Comparison of ENCODE assay signal across 8 mouse cellular contexts in the genomic region with DNA sequence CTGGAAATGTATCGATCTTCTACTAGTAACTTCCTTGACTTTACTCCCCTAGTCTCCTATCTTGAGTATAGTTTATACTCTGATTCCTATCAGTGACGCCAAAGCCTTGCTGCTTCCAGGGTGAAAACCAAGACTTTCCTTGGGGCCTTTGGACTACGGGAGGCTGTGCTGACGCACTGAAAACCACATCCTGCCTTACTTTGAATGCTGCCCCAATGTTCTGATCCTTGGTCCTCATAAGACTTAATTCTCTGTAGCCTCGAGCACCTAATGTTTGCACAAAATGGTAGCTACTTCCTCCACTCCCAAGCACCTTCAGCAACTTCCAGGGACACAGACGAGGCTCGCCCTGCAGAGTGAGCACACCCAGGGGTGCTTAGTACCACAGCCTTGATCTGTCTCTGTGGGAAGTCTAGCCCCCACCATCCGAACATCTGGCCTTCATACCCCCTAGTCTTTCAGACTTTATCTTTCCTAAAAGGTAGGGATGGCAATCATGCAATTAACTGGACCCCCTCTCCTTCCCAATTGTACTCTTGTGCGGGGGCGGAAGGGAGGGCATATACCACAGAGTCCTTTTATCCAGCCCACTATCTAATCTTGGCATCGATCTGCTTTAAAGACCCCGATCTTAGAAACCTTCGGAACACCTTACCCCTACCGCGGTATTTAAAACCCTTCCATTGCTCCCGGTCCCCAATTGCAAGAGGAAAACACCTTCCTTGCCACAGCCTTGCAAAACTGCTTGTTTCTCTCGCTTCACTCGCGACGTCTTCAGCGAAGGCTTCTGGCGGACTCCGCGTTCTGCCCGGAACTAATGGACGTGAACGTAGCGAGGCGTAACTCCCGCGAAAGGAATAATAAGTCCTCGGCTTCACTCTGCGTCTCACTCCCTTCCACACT. TPM values are rescaled to one million over a fixed set of nuclear protein-coding genes. Genes with fewer than 3 reads are reported as not detected.
DNase-seq lines count a peak whose midpoint lies in the region; ATAC-seq and TF ChIP-seq lines count a peak whose summit lies in the region.

No protein-coding gene starts in this region.

- peaks cover 8 to 12% of the 10 kb centered on the region in 2 experiments for H3K4me1 ChIP-seq in MEL (ENCODE audit: control insufficient read depth in 1 of 2, insufficient read depth in 2 of 2, low read length in 2 of 2)
- peaks cover 16% of the 10 kb centered on the region for H3K4me1 ChIP-seq in heart, embryonic 16.5 days (ENCODE audit: control insufficient read depth, insufficient read depth, low read length)

- peak overlapping the region; percentile 71 to 98 for H3K4me3 ChIP-seq in MEL (ENCODE audit: control insufficient read depth in 1 of 2, insufficient read depth in 1 of 2, low read depth in 2 of 2, low read length in 2 of 2)
- H3K4me3 ChIP-seq in heart, embryonic 16.5 days (ENCODE audit: low read length): peak overlapping the region; percentile 94

- H3K9ac ChIP-seq in MEL (ENCODE audit: control insufficient read depth, low read depth, low read length, poor library complexity, severe bottlenecking): peak overlapping the region; percentile 71
- peak overlapping the region; percentile 94 for H3K9ac ChIP-seq in heart, embryonic 16.5 days (ENCODE audit: low read length)

- TF ChIP-seq POLR2A in MEL (IDR thresholded peaks at IDR 0.05; ENCODE audit: control insufficient read depth in 1 of 2, insufficient read depth in 1 of 2, low read depth in 1 of 2, low read length in 2 of 2, poor library complexity in 1 of 2): peak in 1 of 2 experiments; percentile 81; a peak in 2 of 4 replicates

- WGBS in heart, embryonic 16.5 days: 10% methylated on average over 33 of the region's 33 CpGs

- TF ChIP-seq RAD21 in MEL (IDR thresholded peaks at IDR 0.05; ENCODE audit: low read depth, low read length): no peak

- H3K27me3 ChIP-seq in MEL (ENCODE audit: control insufficient read depth in 1 of 2, insufficient read depth in 2 of 2, low read length in 2 of 2): no peaks in the 10 kb centered on the region
- H3K27me3 ChIP-seq in heart, embryonic 16.5 days (ENCODE audit: control insufficient read depth, insufficient read depth, low read length): no peaks in the 10 kb centered on the region

- DNase-seq in kidney, adult 9 months: peak; percentile 17
- DNase-seq in kidney, adult 11 months: no peak
- peak; percentile 45 for DNase-seq in MEL (ENCODE audit: low read depth, low spot score)
- DNase-seq in layer of hippocampus, postnatal 36 days: no peak
- no peak for DNase-seq in layer of hippocampus, adult 9-11 months
- DNase-seq in urinary bladder, postnatal 10 days (ENCODE audit: low spot score): no peak

- peaks cover 0 to 14% of the 10 kb centered on the region in 2 experiments; a peak in 3 of 4 replicates for H3K36me3 ChIP-seq in MEL (ENCODE audit: control insufficient read depth in 1 of 2, insufficient read depth in 2 of 2, low read length in 2 of 2)
- H3K36me3 ChIP-seq in heart, embryonic 16.5 days (ENCODE audit: control insufficient read depth, insufficient read depth): no peaks in the 10 kb centered on the region

- peak overlapping the region; percentile 49 for H3K27ac ChIP-seq in MEL (ENCODE audit: control insufficient read depth, low read depth, low read length)
- peak overlapping the region; percentile 81 for H3K27ac ChIP-seq in heart, embryonic 16.5 days (ENCODE audit: low read length)

- H3K79me2 ChIP-seq in MEL (ENCODE audit: control insufficient read depth, insufficient read depth, low read length, poor library complexity): peaks cover 39% of the 10 kb centered on the region

- H3K9me3 ChIP-seq in MEL (replicated peaks; ENCODE audit: insufficient read depth, low read length): no peaks in the 10 kb centered on the region
- H3K9me3 ChIP-seq in heart, embryonic 16.5 days (replicated peaks; ENCODE audit: control insufficient read depth, low read length): no peaks in the 10 kb centered on the region

- ATAC-seq in heart, embryonic 16.5 days (replicated peaks; ENCODE audit: extremely low read depth, insufficient read depth, low FRiP score): 0 out of 2 replicates have a peak, but pooled peaks have one; percentile 1
- ATAC-seq in megakaryocyte progenitor cell, adult 5-6 weeks (replicated peaks; ENCODE audit: poor library complexity): 0 out of 2 replicates have a peak, but pooled peaks have one; percentile 5

- TF ChIP-seq EP300 in MEL (IDR thresholded peaks at IDR 0.05; ENCODE audit: low read depth in 1 of 2, low read length in 2 of 2): no peak

- H3K4me2 ChIP-seq in heart, embryonic 16.5 days (ENCODE audit: low read depth, low read length): peak overlapping the region; percentile 96

- TF ChIP-seq CTCF in MEL (IDR thresholded peaks at IDR 0.05 in 2 of 3, conservative IDR thresholded peaks at IDR 0.05 in 1 of 3; ENCODE audit: control insufficient read depth in 1 of 3, insufficient read depth in 1 of 3, low read depth in 2 of 3, low read length in 3 of 3, poor library complexity in 1 of 3, severe bottlenecking in 1 of 3): no peak

TF ChIP-seq in MEL, 35 proteins besides CTCF, POLR2A, EP300 and RAD21:
- TF ChIP-seq ZKSCAN1 (IDR thresholded peaks at IDR 0.05; ENCODE audit: low read depth, low read length) (no peak), CHD1 (IDR thresholded peaks at IDR 0.05; ENCODE audit: low read depth, low read length) (no peak), GATA1 (IDR thresholded peaks at IDR 0.05; ENCODE audit: low read depth, low read length) (peak; percentile 64)

RNA-seq across cellular contexts. Expression of a gene that starts 0.8 kb away (rescaled TPM):
- total RNA-seq in MEL (2012; rRNA removed): 8.2 and 8.7 TPM in 2 replicates
- 1 to 10 TPM in 1 of 2 experiments, not detected in 1; 5.6 TPM for polyA plus RNA-seq in MEL (2012; ENCODE audit: insufficient read depth in 1 of 2, insufficient read length in 2 of 2, low read depth in 1 of 2, low replicate concordance in 2 of 2, missing spikeins in 1 of 2)
- polyA plus RNA-seq in heart, embryonic 16.5 days (2015; fragmentation: Nextera tagmentation; extraction: Ambion mirVana): 0.87 and 1.0 TPM in 2 replicates
- 4.2 and 4.7 TPM in 2 replicates for total RNA-seq in megakaryocyte progenitor cell, adult 5-6 weeks (2015)
- total RNA-seq in megakaryocyte progenitor cell, adult 5-6 weeks (2017): 3.3 and 3.9 TPM in 2 replicates
- 10 to 100 TPM; 18.2 to 18.7 TPM for total RNA-seq in layer of hippocampus, postnatal 36 days (2021)

Comparison
In these comparisons a context has a peak if more than half of its experiments do, and no peak if none do; other contexts are left out.
1. DNase-seq: peak in kidney, adult 9 months (single experiment) and MEL (single experiment); none in kidney, adult 11 months (single experiment), layer of hippocampus, postnatal 36 days (0 of 2), layer of hippocampus, adult 9-11 months (single experiment) and urinary bladder, postnatal 10 days (single experiment).